Mouse (Mus musculus) myocyte (in vitro differentiated cells): Measurements from ENCODE around the gene Rgs6.

Experiments used
- E2F4 ChIP-seq: IDR thresholded peaks from one replicate; pipeline ENCODE4 v1.6.1; 2011; ENCODE audit warnings: mild to moderate bottlenecking, control low read depth, moderate library complexity; ENCODE audit not compliant: insufficient read depth
- MAX ChIP-seq: IDR thresholded peaks from one replicate; pipeline ENCODE4 v1.6.1; 2011; ENCODE audit warnings: low read depth, mild to moderate bottlenecking, control low read depth
- POLR2A ChIP-seq: IDR thresholded peaks from one replicate; pipeline ENCODE4 v1.6.1; 2011; ENCODE audit warnings: low read depth, mild to moderate bottlenecking, control low read depth, moderate library complexity; ENCODE audit not compliant: insufficient read length
- POLR2AphosphoS2 ChIP-seq: IDR thresholded peaks from one replicate; pipeline ENCODE4 v1.6.1; 2011; ENCODE audit warnings: low read depth, control low read depth; ENCODE audit not compliant: insufficient read length

DNA sequence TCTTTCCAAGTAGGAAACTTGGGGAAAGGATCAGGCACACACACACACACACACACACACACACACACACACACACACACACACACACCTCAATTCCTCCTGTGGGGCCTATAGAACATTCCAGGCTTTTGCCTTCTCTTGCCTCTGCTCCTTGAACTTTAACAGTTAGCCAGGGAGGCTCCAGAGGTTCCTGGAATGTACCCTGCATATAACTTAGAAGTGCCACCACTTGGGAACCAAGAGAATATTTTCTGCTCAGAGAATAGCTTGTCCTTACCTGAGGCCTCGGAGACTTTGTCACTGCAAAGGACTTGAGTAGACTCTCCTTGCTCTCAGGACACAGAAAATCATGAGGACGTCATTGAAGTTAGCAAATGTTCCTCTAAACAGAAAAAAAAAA lies 548.4 kb downstream of the Rgs6 start:
- no peak for TF ChIP-seq POLR2A
- TF ChIP-seq E2F4, result no peak
- no peak for TF ChIP-seq MAX
- TF ChIP-seq POLR2AphosphoS2, result no peak
